Mouse (Mus musculus) heart, postnatal 10 days (tissue): ENCODE measurements around the gene Lexm. TPM values are rescaled to one million over a fixed set of nuclear protein-coding genes. Genes with fewer than 3 reads are reported as not detected.
A peak's percentile ranks its signal among the peaks of the same experiment; 100 is the strongest.

Experiments
- DNase-seq, 2 experiments: peaks; one replicate each; pipeline ENCODE4 v3.0.0; 2021
- intact Hi-C: fragments of 180-260 bp; cut with DNase I; formaldehyde crosslinking; loops from one replicate; pipeline ENCODE4 v1.15.1; 2025
- total RNA-seq, 2 experiments: library from RNA; stranded (reverse); gene quantifications; 2 replicates each; pipeline ENCODE4 v1.2.3; 2021

Lexm gene
- not detected for total RNA-seq

DNA sequence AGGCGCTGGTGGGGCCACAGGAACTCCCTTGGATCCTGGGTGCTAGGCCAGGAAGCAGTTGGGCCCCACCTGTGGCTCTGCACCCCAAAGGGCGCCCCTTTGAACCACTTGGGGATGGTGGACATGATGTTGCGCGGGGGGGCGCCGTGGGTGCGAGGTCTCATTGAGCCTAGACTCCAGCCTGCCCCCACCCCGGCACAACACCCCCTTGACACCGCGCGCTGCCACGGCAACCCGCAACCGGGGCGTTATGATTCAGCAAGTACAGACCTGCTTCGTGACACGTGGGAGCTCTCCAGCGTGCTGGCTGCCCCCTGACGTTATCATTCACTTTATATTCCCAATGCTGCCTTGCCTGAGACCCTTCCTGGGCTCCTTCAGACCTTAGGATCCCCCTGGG, at the start of gene Lexm:
TSS of gene Lexm (minus strand) at position 186 of the 400 bp plus-strand sequence.
- DNase-seq = no peak
- intact Hi-C loops = loop anchor here (10.0 kb wide), 1 partner anchor 188 kb away; the partner anchor contains the start of gene Acot11

GRCm38 (mm10) chr4:106666546-106666945, 49.5 kb upstream of the Lexm start:
- no peak for DNase-seq
- intact Hi-C loops = no loop called here

- intact Hi-C loops = no loop called here
- no peak for DNase-seq
Measured at GRCm38 (mm10) chr4:106665673-106666072, 48.6 kb upstream of the Lexm start.

GRCm38 (mm10) chr4:106665269-106665668, 48.2 kb upstream of the Lexm start:
- intact Hi-C loops = no loop called here
- DNase-seq = no peak

DNA sequence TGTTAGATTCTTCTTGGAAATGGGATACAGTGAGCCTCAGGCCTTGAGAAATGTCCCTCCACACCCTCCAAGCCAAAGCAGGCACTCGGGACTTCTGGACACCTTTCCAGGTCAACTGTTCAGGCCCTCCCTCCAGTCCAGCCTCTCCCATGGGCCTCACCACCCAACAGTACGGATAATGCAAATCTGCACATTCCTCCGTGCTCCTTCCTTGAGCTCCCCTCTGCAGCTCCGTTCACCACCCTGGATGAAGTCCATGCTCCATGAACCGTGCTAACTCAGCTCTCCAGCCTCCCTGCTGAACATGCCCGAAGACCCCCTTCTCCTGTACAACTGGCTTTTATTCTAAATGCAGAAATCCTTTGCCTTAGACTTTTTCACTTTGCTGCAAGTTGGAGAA, 47.7 kb upstream of the Lexm start:
- intact Hi-C loops = no loop called here

GRCm38 (mm10) chr4:106663956-106664470, 47.0 kb upstream of the Lexm start:
- intact Hi-C loops = no loop called here
- DNase-seq = no peak

More for the DNA sequence above, 47.7 kb upstream of the Lexm start:
- DNase-seq = no peak

- no peak for DNase-seq
- intact Hi-C loops = no loop called here
Measured at GRCm38 (mm10) chr4:106655681-106656080, 38.6 kb upstream of the Lexm start.

- no peak for DNase-seq
- intact Hi-C loops = no loop called here
Measured at GRCm38 (mm10) chr4:106653051-106653450, 36.0 kb upstream of the Lexm start.

GRCm38 (mm10) chr4:106652546-106652945, 35.5 kb upstream of the Lexm start:
- intact Hi-C loops = no loop called here
- no peak for DNase-seq

DNA sequence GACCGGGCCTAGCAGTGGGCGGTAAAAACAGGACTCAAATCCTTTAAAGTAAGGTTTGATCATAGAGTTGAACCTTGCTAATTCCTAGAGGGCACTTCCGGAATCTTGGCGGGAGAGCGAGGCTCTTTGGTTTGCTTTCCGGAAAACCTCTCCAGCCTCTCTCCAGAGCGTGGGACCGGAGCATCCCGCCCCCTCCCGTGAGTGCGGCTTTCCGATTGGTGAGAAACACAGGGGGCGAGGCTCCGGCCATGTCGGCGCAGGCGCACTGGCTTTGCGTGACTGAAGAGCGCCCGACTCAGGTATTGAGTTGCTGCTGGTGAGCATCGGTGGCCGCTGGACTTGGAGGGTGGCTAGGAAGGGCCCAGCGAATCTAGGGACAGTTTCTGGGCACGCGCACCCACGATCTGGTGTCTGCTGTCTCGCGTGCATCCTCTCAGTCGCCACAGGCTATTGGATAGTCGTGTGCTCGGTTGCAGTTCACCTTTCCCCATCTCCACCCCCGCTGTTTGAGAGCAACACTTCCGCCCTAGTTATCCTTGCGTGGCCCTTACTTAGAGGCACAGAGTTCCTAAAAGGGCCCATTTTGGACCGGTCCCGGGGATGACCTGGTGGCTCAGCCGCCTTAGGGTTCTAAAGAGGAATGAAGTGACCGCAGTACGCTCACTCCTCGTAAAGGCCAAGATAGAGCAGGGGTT, 33.9 kb upstream of the Lexm start, which contains the start of gene Pars2:
TSS of gene Pars2 (plus strand) at position 237 of the 695 bp plus-strand sequence.
- DNase-seq = peak; percentile 97 to 98
- intact Hi-C loops = loop anchor here (2.0 kb wide), 1 partner anchor 28 kb away; the partner anchor contains the start of gene Ttc4

- DNase-seq = no peak
- intact Hi-C loops = no loop called here
Measured at GRCm38 (mm10) chr4:106647137-106647536, 30.1 kb upstream of the Lexm start.

DNA sequence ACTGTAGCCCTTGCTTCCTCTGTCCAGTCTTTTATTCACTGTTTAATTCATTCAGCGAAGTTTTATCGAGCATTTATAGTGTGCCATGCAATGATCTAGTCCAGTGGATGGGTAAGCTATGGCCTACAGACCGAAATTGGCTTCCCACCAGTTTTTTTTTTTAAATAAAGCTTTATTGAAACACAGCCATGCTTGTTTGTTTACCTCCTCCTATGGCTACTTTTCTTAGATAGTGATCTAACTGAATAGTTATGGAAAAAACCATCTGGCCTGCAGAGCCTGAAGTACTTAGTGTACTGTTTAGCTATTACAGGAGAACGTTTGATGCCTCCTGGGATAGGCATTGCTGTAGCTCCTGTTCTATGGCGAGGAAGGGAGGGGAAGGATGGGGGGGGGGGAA, 28.8 kb upstream of the Lexm start:
- DNase-seq = no peak
- intact Hi-C loops = no loop called here

DNA sequence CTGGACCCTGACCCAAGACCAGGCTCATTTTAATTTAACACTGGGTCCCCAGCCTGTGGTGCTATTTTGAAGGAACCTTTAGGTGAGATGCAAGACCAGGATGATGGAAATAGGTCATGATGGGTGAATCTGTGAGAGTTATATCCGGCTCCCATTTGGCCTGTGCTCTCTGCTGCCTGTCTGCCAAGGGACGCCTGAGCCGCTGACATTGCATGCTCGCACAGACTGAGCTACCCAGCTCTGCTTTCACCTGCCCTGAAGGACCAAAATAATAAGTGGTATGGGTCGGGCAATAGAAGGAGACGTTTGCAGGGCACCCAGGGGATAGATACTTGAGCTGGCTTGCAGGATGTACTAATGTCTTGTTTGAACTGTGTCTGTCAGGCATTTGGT, 27.2 kb upstream of the Lexm start:
- DNase-seq = no peak
- intact Hi-C loops = no loop called here

- intact Hi-C loops = no loop called here
Measured at GRCm38 (mm10) chr4:106643483-106644217, 26.6 kb upstream of the Lexm start.

DNA sequence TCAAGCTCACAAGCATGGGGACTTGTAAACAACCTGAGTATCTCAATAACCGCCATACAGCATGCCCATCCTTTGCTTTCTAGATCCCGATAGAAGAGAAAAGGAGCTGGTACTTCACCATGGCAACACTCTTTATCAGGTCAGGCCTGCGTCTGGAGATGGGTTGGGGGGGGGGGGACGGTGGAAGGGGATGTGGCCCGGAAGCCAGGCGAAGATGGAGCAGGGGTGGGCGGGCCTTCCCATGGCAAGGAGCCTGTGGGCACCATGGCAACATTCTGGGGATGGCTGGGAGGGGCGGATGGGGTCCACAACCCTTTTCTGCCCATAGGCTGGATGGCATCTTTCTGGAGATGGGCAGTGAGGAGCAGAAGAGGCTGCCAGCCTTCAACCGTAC, 17.0 kb upstream of the Lexm start:
- DNase-seq = no peak
- intact Hi-C loops = loop anchor here (5.0 kb wide), 1 partner anchor 528 kb away; no protein-coding TSS in a partner anchor

More at GRCm38 (mm10) chr4:106643483-106644217, 26.6 kb upstream of the Lexm start:
- no peak for DNase-seq

DNA sequence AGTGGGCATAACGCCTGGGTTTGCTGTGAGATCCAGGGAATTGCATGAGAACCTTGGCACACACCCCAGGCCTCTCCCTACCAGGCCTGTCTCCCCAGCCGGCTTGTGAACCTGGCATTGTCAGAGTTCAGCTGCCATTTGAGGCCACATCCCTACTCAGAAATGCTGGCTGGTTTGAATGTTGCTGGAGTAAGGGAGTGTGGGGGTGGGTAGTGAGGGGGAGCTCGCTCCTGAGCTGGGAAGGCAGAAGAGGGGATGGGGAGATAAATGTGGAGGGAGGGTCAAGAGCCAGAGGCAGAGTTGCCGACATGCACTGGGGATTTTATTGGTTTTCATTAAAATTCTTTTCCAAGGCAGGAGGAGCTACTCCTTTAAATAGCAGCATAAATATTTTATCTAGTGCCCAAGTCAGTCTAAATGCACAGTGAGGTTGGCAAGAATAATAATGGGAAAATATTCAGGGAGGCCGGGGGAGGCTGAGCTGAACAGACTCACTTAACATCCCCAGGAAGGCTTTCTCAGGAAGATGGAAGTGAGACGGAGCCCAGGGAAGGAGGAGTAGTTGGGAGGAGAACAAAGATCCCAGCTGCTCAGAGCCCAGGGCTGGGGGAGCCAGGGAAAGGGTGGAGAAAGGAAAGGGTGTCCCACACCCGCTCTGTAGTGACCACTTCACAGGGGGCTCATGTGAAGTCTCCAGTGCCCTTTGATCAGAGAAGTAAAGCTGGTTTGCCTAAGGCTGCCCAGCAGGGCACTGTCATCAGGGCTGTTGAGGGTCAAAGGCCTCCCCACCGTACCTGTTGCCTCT, 16.4 kb upstream of the Lexm start:
- intact Hi-C loops = loop anchor here (5.0 kb wide), 1 partner anchor 529 kb away; no protein-coding TSS in a partner anchor
- DNase-seq = no peak

DNA sequence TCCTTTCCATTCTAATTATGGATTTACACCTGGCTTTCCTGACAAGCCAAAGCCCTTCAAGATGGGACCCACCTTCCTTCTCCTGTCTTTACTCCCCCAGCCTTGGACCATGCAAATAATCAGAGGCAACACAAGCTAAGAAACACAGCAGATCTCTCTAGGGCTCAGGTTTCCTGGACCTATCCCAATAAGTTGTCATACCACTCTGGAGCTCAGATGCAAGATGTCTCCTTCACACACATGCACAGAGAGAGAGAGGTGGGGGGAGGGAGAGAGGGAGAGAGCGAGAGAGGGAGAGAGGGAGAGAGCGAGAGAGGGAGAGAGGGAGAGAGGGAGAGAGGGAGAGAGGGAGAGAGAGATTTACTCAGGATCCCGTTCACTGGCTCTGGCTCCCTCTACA, 15.3 kb upstream of the Lexm start:
- intact Hi-C loops = loop anchor here (5.0 kb wide), 1 partner anchor 530 kb away; no protein-coding TSS in a partner anchor
- no peak for DNase-seq

- DNase-seq = peak; percentile 59 to 75
- intact Hi-C loops = loop anchor here (1.0 to 5.0 kb wide), 2 partner anchors 78 to 532 kb away; no protein-coding TSS in a partner anchor
Measured at GRCm38 (mm10) chr4:106630333-106631220, 13.5 kb upstream of the Lexm start.

DNA sequence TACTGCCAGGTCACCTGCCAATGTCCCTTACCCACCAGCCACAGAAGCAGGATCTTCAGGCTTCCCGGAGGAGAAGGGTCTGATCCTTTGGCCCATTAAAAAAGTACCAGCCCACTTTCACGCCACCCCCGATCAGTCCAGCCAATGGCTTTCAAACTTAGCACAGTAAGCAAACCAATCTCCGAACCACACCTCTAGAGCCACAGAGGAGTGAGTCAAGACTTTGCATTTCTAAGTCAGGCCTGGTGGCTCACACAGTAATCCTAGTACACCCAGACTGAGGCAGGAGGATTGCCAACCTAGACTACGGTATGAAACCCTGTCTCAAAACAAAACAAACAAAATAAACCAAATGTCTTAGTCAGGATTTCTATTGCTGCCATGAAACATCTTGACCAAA, 12.3 kb upstream of the Lexm start:
- no peak for DNase-seq
- intact Hi-C loops = no loop called here
